Mouse (Mus musculus) liver, postnatal 0 days (tissue): Measurements from ENCODE around the gene Fnip1.

Source experiments
- CTCF ChIP-seq: sonication (generic); IDR thresholded peaks from 2 replicates; pipeline ENCODE4 v1.5.1; 2016; ENCODE audit warnings: antibody characterized with exemption, low read depth
- EP300 ChIP-seq: IDR thresholded peaks from 2 replicates; pipeline ENCODE4 v1.6.1; 2016; ENCODE audit warnings: antibody characterized with exemption, low read depth, mild to moderate bottlenecking

GRCm38 (mm10) chr11:54426267-54426666 lies 11.7 kb upstream of the Fnip1 start:
- no peak for TF ChIP-seq CTCF
- TF ChIP-seq EP300, result no peak
